Mouse (Mus musculus): Measurements from ENCODE around the gene E2f8.

E2f8 gene

GRCm38 (mm10) chr7:48851529-48852104 is 29.8 kb downstream of the E2f8 start:
- DNase-seq: no peak

- DNase-seq: no peak
These were observed 33.4 kb downstream of the E2f8 start, which contains the start of gene Csrp3 for GRCm38 (mm10) chr7:48847820-48848650. Gene Csrp3, minus strand, starts transcription at chr7:48848033.

DNA sequence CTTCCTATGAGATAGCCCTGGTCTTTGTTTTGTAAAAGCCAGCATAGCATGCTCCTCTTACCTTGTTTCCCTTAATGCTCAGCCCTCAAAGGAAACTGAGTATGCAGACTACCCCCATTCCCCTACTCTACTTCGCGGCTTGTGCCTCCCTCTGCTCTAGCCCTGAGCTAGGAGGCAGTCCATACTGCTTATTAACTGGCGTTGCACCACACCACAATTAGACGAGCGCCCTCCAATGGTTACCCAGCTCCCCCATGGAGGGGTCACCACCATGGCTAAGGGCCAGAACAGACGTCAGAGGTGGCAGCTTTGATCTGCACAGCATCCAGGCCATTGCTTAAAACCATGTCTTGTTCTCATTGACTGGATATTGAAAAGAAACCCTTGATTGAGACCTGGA is 34.6 kb downstream of the E2f8 start:
- DNase-seq: no peak

DNA sequence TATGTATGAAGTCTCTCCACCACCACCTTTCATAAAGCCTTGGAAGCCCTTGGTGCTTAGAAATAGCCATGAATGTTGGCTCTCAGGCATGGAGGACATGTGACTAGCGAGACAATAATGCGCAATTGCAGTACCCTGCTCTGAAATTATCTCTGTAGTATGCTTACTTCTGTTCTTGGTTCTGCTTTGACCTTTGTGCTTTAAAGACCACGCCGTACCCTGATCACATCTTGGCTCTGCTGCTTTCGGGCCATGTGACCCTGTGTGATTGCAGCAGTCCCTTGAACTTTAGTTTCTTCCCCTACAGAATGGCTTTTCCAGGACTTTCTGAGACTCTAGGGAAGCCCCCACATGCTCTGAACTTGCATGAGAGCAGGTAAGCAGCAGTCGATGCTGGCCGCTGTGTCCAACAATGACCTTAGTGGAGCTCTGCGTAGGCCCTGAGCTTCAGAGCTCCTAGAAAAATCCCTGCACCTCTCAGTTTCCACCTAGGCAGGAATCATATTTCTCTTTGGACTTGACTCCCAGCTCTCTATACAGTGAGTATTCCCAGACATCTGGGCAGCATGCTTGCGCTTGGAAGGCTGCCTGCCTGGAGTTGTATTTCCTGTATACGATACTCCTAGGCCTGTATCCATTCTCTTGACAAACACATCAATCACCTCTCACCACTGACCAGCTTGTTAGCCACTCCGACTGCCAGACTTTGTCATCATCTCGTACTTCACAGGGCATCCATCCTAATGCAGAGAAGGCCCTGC is 36.0 kb downstream of the E2f8 start:
- no peak for DNase-seq

DNA sequence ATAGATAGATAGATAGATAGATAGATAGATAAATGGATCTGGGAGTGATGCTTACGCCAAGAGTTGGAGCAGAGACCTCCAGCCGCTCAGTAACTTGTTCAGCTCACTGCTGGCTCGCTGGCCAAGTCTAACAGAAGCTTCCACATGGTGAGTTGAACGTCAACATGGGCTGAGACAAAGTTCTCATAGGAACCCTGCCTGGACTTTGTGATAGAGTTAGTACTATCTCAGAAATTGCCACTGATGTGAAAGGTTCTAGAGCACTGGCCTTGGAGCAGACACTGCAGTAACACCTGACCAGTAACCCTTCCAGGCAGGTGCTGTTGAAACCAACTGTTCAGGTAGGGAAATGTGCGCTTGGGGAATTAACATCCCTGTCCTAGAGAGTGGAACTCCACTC is 37.9 kb downstream of the E2f8 start:
- no peak for DNase-seq

DNA sequence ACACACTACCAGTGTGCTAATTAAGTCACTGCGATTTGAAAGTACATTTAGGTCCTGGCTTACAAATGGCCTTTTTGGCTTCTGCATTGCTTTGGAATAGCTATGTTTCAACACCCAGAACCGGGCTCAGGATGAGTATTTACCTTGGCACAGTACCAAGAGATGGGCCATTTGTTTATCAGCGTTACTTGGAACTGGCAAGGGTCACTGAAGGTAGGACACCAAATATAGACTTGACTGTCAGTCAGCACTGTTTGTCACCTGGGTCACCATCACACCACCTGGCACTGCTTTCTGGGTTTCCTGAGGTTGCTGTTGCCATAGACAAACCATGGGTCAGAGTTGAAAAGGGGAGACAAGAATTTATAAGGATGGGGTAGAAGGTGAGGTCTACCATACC is 39.0 kb downstream of the E2f8 start:
- peak in 1 of 2 experiments; percentile 7 for DNase-seq

DNA sequence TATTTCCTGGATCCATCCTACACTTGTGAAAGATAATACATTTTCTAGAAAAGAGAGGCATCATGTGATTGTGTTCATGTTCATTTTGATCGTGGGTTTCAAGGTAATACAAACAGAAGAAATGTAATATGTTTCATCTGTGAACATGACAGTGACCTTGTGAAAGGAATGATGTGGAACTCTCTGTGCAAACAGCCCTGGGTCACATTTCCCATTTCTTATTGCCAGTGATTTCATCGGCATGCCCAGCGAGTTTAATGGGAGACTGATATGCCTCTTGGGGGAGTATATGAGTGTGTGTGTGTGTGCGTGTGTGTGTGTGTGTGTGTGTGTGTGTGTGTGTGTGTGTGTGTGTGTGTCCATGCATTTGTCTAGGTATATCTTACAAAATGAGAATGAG is 39.9 kb downstream of the E2f8 start:
- DNase-seq: no peak

GRCm38 (mm10) chr7:48840545-48840944 is 40.9 kb downstream of the E2f8 start:
- no peak for DNase-seq

- no peak for DNase-seq
These were observed 43.0 kb downstream of the E2f8 start for GRCm38 (mm10) chr7:48838434-48838833.

DNA sequence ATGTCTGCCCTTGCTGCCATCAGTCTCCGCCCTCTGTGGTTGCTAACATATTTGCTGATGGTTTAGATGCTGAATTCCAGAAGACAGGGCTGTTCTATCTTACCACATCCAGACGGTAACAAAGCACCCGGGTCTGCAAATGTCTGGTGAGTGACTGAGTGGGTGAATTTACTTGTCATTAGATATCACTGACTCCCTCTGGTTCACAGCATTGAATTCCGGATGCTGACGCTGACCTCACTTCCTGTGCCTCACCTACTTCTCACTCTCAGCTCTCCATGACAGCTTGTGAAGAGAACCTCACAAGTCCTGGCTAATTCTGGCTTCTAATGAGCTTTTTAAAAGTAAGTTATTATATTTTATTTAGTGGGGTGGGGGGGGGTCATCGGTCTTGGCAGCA is 44.4 kb downstream of the E2f8 start:
- no peak for DNase-seq

GRCm38 (mm10) chr7:48834989-48835626 is 46.3 kb downstream of the E2f8 start:
- no peak for DNase-seq

- DNase-seq: no peak
These were observed 46.9 kb downstream of the E2f8 start for GRCm38 (mm10) chr7:48834371-48834970.

- DNase-seq: no peak
These were observed 48.7 kb downstream of the E2f8 start for GRCm38 (mm10) chr7:48832735-48833134.

- no peak for DNase-seq
These were observed 51.0 kb downstream of the E2f8 start for GRCm38 (mm10) chr7:48830395-48830794.

GRCm38 (mm10) chr7:48829177-48829910 is 52.1 kb downstream of the E2f8 start:
- no peak for DNase-seq

- DNase-seq: no peak
These were observed 56.2 kb downstream of the E2f8 start for GRCm38 (mm10) chr7:48825170-48825569.

- no peak for DNase-seq
These were observed 56.7 kb downstream of the E2f8 start for GRCm38 (mm10) chr7:48824671-48825070.

DNA sequence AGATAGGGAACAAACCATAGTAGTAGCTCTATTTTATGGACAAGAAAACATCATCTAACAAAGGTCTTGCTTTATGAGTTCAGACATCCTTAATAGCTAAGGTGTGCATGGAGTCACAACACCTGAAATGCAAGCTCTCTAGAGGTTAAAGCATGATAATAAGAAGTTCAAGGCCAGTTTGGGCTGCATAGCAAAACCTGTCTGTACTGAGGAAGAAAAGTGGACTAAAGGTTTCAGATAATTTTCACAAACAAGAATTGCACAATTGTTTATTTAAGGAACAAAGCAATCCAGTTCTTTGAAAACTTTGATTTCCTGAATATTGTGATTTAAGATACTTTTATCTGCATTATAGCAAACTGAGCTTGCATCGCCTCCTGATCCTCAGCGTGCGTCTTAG is 57.8 kb downstream of the E2f8 start:
- DNase-seq: no peak

DNA sequence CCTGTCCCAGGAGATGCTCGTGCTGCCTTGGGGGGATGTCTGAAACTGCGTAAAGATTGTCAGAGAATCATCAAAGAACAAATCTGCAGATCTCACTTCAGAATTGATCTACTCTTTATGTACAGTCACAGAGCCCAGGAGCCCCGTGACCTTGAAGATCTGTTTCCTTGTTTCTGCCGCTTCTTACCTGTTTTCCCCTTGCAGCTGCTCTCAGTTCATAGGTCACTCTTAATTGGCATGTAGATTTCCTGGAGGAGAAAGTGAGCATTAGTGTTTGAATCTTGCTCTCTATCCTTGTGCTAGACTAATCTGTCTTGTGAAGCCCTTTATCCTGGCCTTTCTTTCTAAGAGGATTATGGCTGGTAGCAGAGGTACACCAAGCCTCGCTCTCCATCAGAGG is 59.7 kb downstream of the E2f8 start:
- DNase-seq: no peak
